Mouse (Mus musculus): Measurements from ENCODE around the gene Fkrp. TPM values are rescaled to one million over a fixed set of nuclear protein-coding genes. Genes with fewer than 3 reads are reported as not detected.

Gene Fkrp
- polyA plus RNA-seq (2017; shearing (Covaris generic)), result 1 to 10 TPM; 6.5 to 7.5 TPM

GRCm38 (mm10) chr7:16816475-16817122, at the start of gene Fkrp:
TSS of gene Fkrp (minus strand) at chr7:16816732.
- ATAC-seq, result peak; percentile 38

DNA sequence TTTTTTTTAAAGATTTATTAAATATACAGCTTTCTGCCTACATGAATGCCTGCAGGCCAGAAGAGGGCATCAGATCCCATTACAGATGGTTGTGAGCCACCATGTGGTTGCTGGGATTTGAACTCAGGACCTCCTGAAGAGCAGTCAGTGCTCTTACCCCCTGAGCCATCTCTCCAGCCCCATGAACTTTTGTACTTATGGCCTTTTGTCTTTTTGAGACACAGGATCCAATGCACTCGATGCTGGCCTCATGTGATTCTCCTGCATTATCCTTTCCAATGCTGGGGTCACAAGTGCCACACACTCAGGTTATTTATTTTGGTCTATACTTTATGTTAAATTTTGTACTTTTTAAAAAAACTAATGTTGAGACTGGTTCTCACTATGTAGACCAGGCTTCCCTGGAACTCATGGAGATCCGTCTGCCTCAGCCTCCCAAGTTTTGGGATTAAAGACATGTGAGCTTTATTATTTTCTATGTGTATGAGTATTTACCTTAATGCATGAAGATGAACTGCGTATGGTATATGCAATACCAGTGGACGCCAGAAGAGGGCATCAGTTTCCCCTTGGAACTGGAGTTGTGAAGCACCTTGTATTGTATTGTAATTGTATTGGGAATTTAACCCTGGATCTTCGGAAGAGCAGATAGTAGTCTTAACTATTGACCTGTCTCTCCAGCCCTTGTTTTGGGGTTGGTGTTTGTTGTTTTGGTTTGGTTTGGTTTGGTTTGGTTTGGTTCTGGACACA, 43.5 kb upstream of the Fkrp start:
- ATAC-seq, result peak; percentile 44

DNA sequence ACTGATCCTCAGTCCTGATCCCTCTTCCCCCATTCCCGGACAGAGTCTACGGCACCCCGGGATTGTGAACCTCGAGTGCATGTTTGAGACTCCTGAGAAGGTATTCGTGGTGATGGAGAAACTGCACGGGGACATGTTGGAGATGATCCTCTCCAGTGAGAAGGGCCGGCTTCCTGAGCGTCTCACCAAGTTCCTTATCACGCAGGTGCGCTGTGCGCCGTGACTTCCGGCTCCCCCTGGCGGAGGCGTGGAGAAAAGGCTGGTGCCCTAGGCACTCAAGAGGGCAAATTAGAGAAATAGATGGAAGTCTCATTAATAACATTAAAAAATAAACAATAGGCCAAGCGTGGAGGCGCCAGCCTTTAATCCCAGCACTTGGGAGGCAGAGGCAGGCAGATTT, 41.8 kb upstream of the Fkrp start:
- peak; percentile 44 for ATAC-seq

DNA sequence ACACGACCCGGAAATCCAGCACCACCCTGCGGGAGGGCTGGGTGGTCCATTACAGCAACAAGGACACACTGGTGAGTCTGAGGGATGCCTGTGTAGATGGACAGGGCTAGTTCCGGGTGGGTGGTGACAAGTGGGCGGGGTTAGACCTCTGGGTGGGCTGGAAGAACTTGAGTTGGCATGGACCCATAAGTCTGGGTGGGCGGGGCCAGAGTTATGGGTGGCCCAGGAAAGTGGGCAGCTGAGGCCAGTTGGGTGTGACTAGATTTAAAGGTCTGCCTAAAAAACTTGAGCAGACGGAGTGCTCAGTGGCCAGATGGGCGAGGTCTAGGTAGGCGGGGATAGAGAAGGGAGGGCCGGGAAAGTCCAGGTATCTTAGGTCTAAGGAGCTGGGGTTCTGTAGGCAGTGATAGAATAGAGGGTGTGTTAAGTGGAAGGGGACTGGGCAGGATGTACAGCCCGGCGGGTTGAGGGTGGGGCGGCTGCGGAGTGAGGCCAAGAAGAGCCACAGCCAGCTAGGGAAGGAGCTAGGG, 36.8 kb upstream of the Fkrp start:
- no peak for ATAC-seq

DNA sequence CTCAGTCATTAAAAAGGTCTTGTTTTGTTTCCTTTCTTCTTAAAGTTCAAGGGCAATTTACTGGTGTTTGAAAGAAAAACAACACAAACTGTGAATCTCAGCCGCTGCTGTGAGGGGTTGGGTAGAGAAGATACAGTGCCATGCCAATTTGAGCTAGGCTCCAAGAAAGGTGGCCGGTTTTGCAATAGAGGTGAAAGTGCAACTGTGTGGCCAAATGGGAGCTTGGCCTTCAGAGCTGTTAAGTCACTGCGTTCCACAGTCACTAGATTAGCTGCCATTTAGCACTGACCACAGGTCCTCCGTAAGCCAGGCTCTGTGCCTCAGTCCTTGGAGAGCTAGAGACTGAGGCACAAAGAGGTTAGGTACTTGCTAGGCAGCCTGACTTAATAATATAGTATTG, 35.1 kb upstream of the Fkrp start:
- no peak for ATAC-seq

DNA sequence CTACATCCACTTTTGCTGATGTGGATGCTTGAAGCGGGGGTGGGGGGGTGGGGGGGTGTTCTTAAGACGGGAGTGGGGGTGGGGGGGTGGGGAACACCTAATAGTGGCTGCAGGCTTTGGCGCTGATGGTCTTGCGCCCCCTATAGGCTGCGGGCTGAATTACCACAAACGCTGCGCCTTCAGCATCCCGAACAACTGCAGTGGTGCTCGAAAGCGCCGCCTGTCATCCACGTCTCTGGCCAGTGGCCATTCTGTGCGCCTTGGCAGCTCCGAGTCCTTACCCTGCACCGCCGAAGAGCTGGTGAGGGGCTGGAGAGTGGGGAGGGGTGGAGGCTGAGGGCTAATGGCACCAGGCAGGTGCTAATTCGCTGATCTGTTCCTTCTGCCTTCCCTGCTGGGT, 32.0 kb upstream of the Fkrp start:
- no peak for ATAC-seq

DNA sequence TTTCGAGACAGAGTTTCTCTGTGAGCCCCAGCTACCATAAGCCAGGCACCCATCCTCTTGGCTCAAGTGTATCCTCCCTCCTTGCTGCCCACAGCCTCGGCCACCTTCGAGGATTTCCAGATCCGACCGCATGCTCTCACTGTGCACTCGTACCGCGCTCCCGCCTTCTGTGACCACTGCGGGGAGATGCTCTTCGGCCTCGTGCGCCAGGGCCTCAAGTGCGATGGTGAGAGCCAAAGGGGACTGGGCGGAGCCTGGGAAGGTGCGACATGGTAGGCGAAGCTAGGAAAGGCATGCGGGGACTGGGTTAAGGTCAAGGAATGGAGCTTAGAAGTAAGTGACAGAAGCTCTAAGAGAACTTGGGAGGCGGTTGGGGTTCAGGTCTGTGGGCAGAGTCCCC, 31.0 kb upstream of the Fkrp start:
- no peak for ATAC-seq

DNA sequence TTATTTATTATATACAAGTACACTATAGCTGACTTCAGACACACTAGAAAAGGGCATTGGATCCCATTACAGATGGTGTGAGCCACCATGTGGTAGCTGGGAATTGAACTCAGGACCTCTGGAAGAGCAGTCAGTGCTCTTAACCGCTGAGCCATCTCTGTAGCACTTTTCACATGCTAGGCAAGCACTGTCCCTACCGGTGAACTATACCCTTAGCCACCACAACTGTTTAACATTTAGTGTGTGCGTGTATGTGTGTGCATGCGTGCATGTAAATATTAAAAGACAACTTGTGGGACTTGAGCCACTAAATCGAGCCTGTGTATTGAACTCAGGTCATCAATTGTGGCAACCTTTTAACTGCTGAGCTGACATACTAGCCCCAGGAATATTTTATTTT, 30.2 kb upstream of the Fkrp start:
- no peak for ATAC-seq

- ATAC-seq, result no peak
Observed at GRCm38 (mm10) chr7:16845820-16846167, 29.3 kb upstream of the Fkrp start.

- ATAC-seq, result peak; percentile 31
Observed at GRCm38 (mm10) chr7:16845072-16845819, 28.7 kb upstream of the Fkrp start.

GRCm38 (mm10) chr7:16844696-16845071, 28.2 kb upstream of the Fkrp start:
- ATAC-seq, result no peak

DNA sequence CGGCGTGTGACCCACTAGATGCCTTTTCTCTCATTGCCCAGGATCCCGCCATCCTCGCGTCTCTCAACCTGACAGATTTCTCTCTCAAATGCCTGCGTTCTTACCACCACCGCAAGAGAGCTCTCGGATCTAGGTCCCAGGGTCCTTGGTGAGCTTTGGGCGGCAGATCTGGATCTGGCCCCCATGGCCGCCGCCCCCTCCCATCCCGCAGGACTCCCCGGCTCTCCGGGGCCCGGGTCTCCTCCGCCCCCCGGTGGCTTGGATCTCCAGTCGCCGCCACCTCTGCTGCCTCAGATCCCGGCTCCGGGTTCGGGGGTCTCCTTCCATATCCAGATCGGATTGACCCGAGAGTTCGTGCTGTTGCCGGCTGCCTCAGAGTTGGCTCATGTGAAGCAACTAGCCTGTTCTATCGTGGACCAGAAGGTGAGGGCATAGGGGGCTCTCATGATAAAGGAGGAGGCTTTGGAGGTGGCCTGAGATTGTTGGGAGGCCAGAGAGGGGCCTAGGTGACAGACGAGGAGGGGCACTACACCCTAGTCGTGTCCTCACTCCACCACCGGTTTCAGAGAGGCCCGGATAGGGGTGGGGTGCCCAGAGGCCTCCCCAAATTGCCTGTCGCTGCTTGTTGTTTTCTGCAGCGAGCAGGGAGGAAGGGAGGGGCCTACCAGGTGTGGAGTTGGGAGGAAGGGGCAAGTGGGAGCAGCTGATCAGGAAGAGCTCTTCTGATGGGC, 27.1 kb upstream of the Fkrp start:
- ATAC-seq, result no peak

GRCm38 (mm10) chr7:16842645-16843063, 26.1 kb upstream of the Fkrp start, which contains the start of gene Prkd2:
TSS of gene Prkd2 (plus strand) at chr7:16842902.
- ATAC-seq, result peak; percentile 33

- peak; percentile 62 for ATAC-seq
Observed at GRCm38 (mm10) chr7:16841561-16842560, 25.3 kb upstream of the Fkrp start.

DNA sequence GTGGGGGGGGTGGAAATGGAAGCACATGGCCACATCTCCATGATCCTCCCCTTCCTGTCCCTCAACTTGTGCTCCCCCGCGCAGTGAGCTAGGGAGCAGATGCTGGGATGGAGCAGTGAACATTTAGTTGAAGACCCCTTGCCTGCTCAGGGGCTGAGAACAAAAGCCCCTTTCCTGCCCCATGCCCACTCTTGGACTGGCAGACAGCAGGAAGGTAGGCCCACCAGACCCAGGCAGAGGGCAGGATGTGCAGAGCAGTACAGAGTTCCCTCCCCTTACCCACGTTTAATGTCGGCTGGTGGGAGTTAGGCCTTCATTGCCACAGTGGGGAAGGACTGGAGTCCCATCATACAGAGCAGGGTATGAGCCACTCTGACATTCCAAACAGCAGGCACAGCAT, 24.5 kb upstream of the Fkrp start:
- ATAC-seq, result peak; percentile 2

GRCm38 (mm10) chr7:16840109-16840491, 23.6 kb upstream of the Fkrp start:
- ATAC-seq, result no peak

DNA sequence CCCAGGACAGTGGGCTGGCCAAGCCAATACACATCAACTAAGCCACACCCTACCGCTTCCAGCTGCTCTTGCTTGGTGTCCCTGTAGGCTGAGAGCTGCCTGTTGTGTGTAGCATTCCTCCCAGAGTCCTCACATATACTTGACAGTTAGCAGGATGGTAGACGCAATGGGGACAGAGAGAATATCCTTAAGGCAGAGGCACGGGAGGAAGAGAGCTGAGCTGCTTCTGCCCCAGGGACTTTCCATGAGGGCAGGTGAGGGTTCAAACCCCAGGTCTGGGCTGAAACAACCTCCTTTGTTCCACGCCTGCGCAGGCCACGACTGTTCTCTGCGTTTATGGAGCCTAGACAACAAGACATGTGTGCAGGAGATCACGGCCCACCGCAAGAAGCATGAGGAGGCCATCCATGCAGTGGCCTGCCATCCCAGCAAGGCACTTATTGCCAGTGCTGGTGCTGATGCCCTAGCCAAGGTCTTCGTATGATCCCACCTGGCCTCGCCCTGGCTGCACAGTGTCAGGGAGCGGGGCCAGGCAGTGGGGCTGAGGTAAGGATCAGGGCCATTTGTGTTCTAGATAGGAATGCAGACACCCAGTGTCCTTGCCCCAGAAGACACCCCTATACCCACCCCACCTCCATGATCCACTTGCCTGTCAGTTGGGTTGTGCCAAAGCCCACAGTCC, 23.0 kb upstream of the Fkrp start:
- ATAC-seq, result no peak

GRCm38 (mm10) chr7:16838804-16839426, 22.4 kb upstream of the Fkrp start:
- no peak for ATAC-seq

DNA sequence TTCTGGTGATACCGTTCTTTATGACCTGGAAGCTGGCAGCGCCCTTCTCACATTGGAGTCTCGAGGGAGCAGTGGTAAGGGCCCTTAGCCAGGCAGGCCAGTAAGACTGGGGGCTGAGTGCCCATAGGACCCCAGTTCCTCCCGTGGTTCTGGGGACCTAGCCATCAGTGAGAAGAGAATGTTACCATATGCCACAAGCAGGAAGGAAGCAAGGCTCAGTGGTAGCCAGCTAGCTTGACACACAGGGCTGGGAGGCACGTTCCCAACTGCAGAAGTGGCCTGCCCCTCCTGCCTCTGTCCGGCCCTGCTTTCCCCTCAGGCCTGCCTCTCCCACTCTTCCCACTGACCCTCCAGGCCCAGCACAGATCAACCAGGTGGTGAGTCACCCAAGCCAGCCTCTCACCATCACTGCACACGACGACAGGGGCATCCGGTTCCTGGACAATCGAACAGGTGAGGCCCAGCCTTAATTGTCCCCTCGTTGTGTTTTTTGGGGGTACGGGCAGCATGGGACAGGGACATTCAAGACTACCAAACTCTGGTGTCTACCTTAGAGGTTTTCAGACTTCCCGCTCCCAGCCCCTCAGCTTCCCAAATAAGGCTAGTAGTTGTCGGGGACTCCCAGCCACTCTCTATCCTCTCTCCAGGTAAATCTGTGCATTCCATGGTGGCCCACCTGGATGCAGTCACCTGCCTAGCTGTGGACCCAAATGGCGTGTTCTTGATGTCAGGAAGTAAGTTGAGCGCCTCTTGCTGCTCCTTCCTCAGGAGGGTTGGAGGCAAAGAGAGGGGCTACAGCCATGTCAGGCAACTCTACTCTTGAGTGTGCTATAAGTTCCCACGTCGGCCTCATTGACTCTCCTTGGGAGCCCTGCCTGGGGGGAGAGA, 21.6 kb upstream of the Fkrp start:
- no peak for ATAC-seq

Data from activated CD4-positive, CD25-positive, alpha-beta regulatory T cell, adult 4 months (primary cell).